Mouse (Mus musculus) liver, adult 2 months (tissue): Measurements from ENCODE around the gene Gtpbp8. TPM values are rescaled to one million over a fixed set of nuclear protein-coding genes. Genes with fewer than 3 reads are reported as not detected.

ENCODE experiments used
- DNase-seq: peaks from one replicate; pipeline ENCODE4 v3.0.0-alpha.2; 2011; ENCODE audit warnings: low read depth, low spot score; ENCODE audit errors: extremely low read depth
- H3K27ac ChIP-seq: fragments of 200-500 bp; replicated peaks from 2 replicates; pipeline ENCODE4 v1.5.1; 2012; ENCODE audit warnings: low read depth, mild to moderate bottlenecking, control low read depth, inconsistent platforms, low read length; ENCODE audit not compliant: insufficient read depth
- H3K27me3 ChIP-seq: fragments of 200-500 bp; 2 replicates; pipeline ENCODE4 v1.6.1; 2012; ENCODE audit warnings: mild to moderate bottlenecking, moderate library complexity, low read length, inconsistent platforms; ENCODE audit not compliant: control insufficient read depth, insufficient read depth
- H3K36me3 ChIP-seq: fragments of 200-500 bp; 2 replicates; pipeline ENCODE4 v1.6.1; 2012; ENCODE audit warnings: low read length, inconsistent platforms; ENCODE audit not compliant: control insufficient read depth, insufficient read depth
- H3K4me1 ChIP-seq: fragments of 200-500 bp; 2 replicates; pipeline ENCODE4 v1.6.1; 2011; ENCODE audit warnings: low read length; ENCODE audit not compliant: control insufficient read depth, insufficient read depth
- H3K4me3 ChIP-seq: fragments of 200-500 bp; 2 replicates; pipeline ENCODE4 v1.5.1; 2011; ENCODE audit warnings: low read depth, mild to moderate bottlenecking, control low read depth, low read length, moderate library complexity; ENCODE audit not compliant: insufficient read depth
- H3K79me2 ChIP-seq: fragments of 200-500 bp; 2 replicates; pipeline ENCODE4 v1.6.1; 2012; ENCODE audit warnings: inconsistent platforms, mild to moderate bottlenecking, low read length, moderate library complexity; ENCODE audit not compliant: control insufficient read depth, insufficient read depth
- H3K9ac ChIP-seq: fragments of 200-500 bp; 2 replicates; pipeline ENCODE4 v1.6.1; 2012; ENCODE audit warnings: low read depth, mild to moderate bottlenecking, control low read depth, inconsistent platforms, low read length
- CTCF ChIP-seq: fragments of 200-500 bp; IDR thresholded peaks from 2 replicates; pipeline ENCODE4 v1.5.1; 2011; ENCODE audit warnings: low read depth, low read length, control low read depth
- POLR2A ChIP-seq: fragments of 200-500 bp; IDR thresholded peaks from 2 replicates; pipeline ENCODE4 v1.6.1; 2011; ENCODE audit warnings: low read length, control low read depth; ENCODE audit not compliant: insufficient read depth; ENCODE audit errors: extremely low read depth
- WGBS: fragments of 180-500 bp; shearing (Covaris S2); methylation state at CpG from one replicate; pipeline ENCODE4 v1.1.7; 2018; 5-methylcytosine and 5-hydroxymethylcytosine counted together
- polyA plus RNA-seq: library from polyadenylated mRNA; depleted of rRNA; stranded (reverse); fragments of >200 nt; gene quantifications from 2 replicates; pipeline ENCODE4 v1.2.3, GENCODE M21; 2012
- total RNA-seq: library from RNA; depleted of rRNA; stranded (reverse); fragments of >200 nt; gene quantifications from 2 replicates; pipeline ENCODE4 v1.2.3, GENCODE M21; 2014

The Gtpbp8 gene
- total and polyA plus RNA-seq, 2 experiments = 3.8 to 11.2 TPM

- Histone ChIP-seq H3K9ac (peak within 1 kb of the TSS; percentile 99), H3K27me3 (no peaks in the 10 kb centered on the region), H3K4me1 (peaks cover 10% of the 10 kb centered on the region), H3K36me3 (peaks cover 8% of the 10 kb centered on the region; the same call in 1 of the 2 replicates), H3K4me3 (peak within 1 kb of the TSS; percentile 99), H3K27ac (peak within 1 kb of the TSS; percentile 98), H3K79me2 (no peaks in the 10 kb centered on the region; the same call in 1 of the 2 replicates)
- no peak for TF ChIP-seq CTCF
- peak; percentile 83 for TF ChIP-seq POLR2A
- WGBS = under 1% methylated on average over 63 of the region's 64 CpGs
- peak; percentile 80 for DNase-seq
These were observed 21.9 kb downstream of the Gtpbp8 start, which contains the start of gene Nepro for GRCm38 (mm10) chr16:44724083-44724787. Gene Nepro (plus strand): TSS chr16:44724301.

GRCm38 (mm10) chr16:44722666-44723065 is 23.5 kb downstream of the Gtpbp8 start:
- no peaks in the 10 kb centered on the region for H3K27me3 ChIP-seq
- TF ChIP-seq POLR2A (no peak), CTCF (no peak)
- H3K9ac ChIP-seq = no peak overlapping the region
- peaks cover 10% of the 10 kb centered on the region for H3K4me1 ChIP-seq
- no peaks in the 10 kb centered on the region; the same call in 1 of the 2 replicates for H3K79me2 ChIP-seq
- no peak overlapping the region for H3K4me3 ChIP-seq
- 88% methylated on average over 2 of the region's 2 CpGs for WGBS
- peaks cover 6% of the 10 kb centered on the region; the same call in 1 of the 2 replicates for H3K36me3 ChIP-seq
- DNase-seq = no peak
- no peak overlapping the region for H3K27ac ChIP-seq

- Histone ChIP-seq H3K27ac (no peak overlapping the region), H3K4me3 (no peak overlapping the region), H3K36me3 (peaks cover 6% of the 10 kb centered on the region; the same call in 1 of the 2 replicates), H3K27me3 (no peaks in the 10 kb centered on the region), H3K79me2 (no peaks in the 10 kb centered on the region; the same call in 1 of the 2 replicates), H3K9ac (no peak overlapping the region), H3K4me1 (peaks cover 3% of the 10 kb centered on the region; the same call in 1 of the 2 replicates)
- no peak for DNase-seq
- TF ChIP-seq POLR2A (no peak), CTCF (no peak)
- WGBS = 90% methylated on average over 3 of the region's 3 CpGs
These were observed 25.6 kb downstream of the Gtpbp8 start for GRCm38 (mm10) chr16:44720518-44720917.

- no peaks in the 10 kb centered on the region for H3K27me3 ChIP-seq
- TF ChIP-seq CTCF (no peak), POLR2A (no peak)
These were observed 26.8 kb downstream of the Gtpbp8 start for GRCm38 (mm10) chr16:44719349-44719748.

GRCm38 (mm10) chr16:44717838-44718237 is 28.3 kb downstream of the Gtpbp8 start:
- no peak overlapping the region for H3K9ac ChIP-seq
- peaks cover 6% of the 10 kb centered on the region; the same call in 1 of the 2 replicates for H3K36me3 ChIP-seq
- H3K4me3 ChIP-seq = no peak overlapping the region
- H3K79me2 ChIP-seq = no peaks in the 10 kb centered on the region
- no peak for DNase-seq
- no peaks in the 10 kb centered on the region for H3K4me1 ChIP-seq
- H3K27me3 ChIP-seq = no peaks in the 10 kb centered on the region
- TF ChIP-seq POLR2A (no peak), CTCF (no peak)
- 88% methylated on average over 2 of the region's 2 CpGs for WGBS
- no peak overlapping the region for H3K27ac ChIP-seq

More at GRCm38 (mm10) chr16:44719349-44719748, 26.8 kb downstream of the Gtpbp8 start:
- no peak overlapping the region for H3K27ac ChIP-seq
- H3K9ac ChIP-seq = no peak overlapping the region
- no peak for DNase-seq
- H3K79me2 ChIP-seq = no peaks in the 10 kb centered on the region; the same call in 1 of the 2 replicates
- peaks cover 6% of the 10 kb centered on the region; the same call in 1 of the 2 replicates for H3K36me3 ChIP-seq
- H3K4me3 ChIP-seq = no peak overlapping the region
- no peaks in the 10 kb centered on the region for H3K4me1 ChIP-seq
- WGBS = 88% methylated on average over 7 of the region's 7 CpGs
